Mouse (Mus musculus) olfactory bulb, adult 2 months (tissue): ENCODE measurements around the gene Atp5d.

Source experiments
- CTCF ChIP-seq: fragments of 200-500 bp; IDR thresholded peaks from 2 replicates; pipeline ENCODE4 v1.5.1; 2012; ENCODE audit warnings: low read depth, mild to moderate bottlenecking, low read length, moderate library complexity; ENCODE audit not compliant: insufficient read depth
- POLR2A ChIP-seq: fragments of 200-500 bp; IDR thresholded peaks from 2 replicates; pipeline ENCODE4 v1.6.1; 2012; ENCODE audit warnings: mild to moderate bottlenecking, low read depth, low read length, moderate library complexity; ENCODE audit not compliant: insufficient read depth

DNA sequence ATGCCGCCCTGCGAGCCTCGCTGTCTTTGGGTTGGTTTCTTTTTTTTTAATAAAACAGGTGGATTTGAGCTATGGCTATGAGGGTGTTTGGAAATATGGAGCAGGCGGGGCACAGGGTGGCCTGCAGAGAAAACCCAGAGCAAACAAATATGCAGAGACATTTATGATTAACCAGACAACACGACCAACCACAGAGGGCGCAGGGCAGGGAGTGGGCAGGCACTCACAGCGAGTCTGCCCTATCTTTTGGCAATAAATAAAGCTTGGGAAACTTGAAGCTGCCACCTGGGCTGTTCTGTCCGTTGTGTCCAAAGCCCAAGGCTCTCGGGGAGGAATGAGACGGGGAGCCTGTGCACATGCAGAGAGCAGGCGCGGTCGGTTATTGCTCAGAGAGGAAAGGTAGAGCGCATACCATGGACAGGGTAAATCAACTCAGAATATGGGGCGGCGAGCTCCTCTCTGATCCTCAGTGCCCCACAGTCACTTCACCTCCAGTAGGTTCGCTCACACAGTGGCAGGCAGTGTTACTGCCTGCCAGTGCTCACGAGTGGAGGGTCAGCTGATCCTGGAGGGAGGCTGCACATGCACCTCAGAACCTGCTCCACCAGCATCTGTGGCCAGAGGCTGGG, 7.9 kb upstream of the Atp5d start:
- no peak for TF ChIP-seq POLR2A
- TF ChIP-seq CTCF: no peak
